Mouse (Mus musculus) kidney, adult 2 months (tissue): ENCODE measurements around the gene Aacs. TPM values are rescaled to one million over a fixed set of nuclear protein-coding genes. Genes with fewer than 3 reads are reported as not detected.

ENCODE experiments used
- DNase-seq: peaks from one replicate; pipeline ENCODE4 v3.0.0; 2021
- H3K27ac ChIP-seq: fragments of 200-500 bp; 2 replicates; pipeline ENCODE4 v1.5.1; 2012; ENCODE audit warnings: low read depth, low read length, control low read depth, inconsistent platforms; ENCODE audit not compliant: insufficient read depth
- H3K27me3 ChIP-seq: fragments of 200-500 bp; replicated peaks from 2 replicates; pipeline ENCODE4 v1.6.1; 2012; ENCODE audit warnings: mild to moderate bottlenecking, moderate library complexity, low read length, inconsistent platforms; ENCODE audit not compliant: control insufficient read depth, insufficient read depth
- H3K36me3 ChIP-seq: fragments of 200-500 bp; 2 replicates; pipeline ENCODE4 v1.6.1; 2012; ENCODE audit warnings: mild to moderate bottlenecking, moderate library complexity, low read length, inconsistent platforms; ENCODE audit not compliant: control insufficient read depth, insufficient read depth
- H3K4me1 ChIP-seq: fragments of 200-500 bp; 2 replicates; pipeline ENCODE4 v1.6.1; 2011; ENCODE audit warnings: low read length; ENCODE audit not compliant: control insufficient read depth, insufficient read depth
- H3K4me3 ChIP-seq: fragments of 200-500 bp; 2 replicates; pipeline ENCODE4 v1.5.1; 2011; ENCODE audit warnings: mild to moderate bottlenecking, low read depth, low read length, control low read depth; ENCODE audit not compliant: insufficient read depth
- CTCF ChIP-seq: fragments of 200-500 bp; conservative IDR thresholded peaks from 2 replicates; pipeline ENCODE4 v1.5.1; 2011; ENCODE audit warnings: low read depth, mild to moderate bottlenecking, control low read depth, low read length, moderate library complexity, mixed read lengths; ENCODE audit not compliant: insufficient read depth, insufficient read length
- POLR2A ChIP-seq: fragments of 200-500 bp; IDR thresholded peaks from one replicate; pipeline ENCODE4 v1.6.1; 2011; ENCODE audit warnings: low read depth, low read length, control low read depth
- WGBS: fragments of 180-500 bp; shearing (Covaris S2); methylation state at CpG from one replicate; pipeline ENCODE4 v1.1.7; 2018; 5-methylcytosine and 5-hydroxymethylcytosine counted together
- polyA plus RNA-seq: library from polyadenylated mRNA; depleted of rRNA; stranded (reverse); fragments of >200 nt; gene quantifications from 2 replicates; pipeline ENCODE4 v1.2.3, GENCODE M21; 2012; rRNA removed

The Aacs gene
- polyA plus RNA-seq, 1 experiment = 102 TPM

DNA sequence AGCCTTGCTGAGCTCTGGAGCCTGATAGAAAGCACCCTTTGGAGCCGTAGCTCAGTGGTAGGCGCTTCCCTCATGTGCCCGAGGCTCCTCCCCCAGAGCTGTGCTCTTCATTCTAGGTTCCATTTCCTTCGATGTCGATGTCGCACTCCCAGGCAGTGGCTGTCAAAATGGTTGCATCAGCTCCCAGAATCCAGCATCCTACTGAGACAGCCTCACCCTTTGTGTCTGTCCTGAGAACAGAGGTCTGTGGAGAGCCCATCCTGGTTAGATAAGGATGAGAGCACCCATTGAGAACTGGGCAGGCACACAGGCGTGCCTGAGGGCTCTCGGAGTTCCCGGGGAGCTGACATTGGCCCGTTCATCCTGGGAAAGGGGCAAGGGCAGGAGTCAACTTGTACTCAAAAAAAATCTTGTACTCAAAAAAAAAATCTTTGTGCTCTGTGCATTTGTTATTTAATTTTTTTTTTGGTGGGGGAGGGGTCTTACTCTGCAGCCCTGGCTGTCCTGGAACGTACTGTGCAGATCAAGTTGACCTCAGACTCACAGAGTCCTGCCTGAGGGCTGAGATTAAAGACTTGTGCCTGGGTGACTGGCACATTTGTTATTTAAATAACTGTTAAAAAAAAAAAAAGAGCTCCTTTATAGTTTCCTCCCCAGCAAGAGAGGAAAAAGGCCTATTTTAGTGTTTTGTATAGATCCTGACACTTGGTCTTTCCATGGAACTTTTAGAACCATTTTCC is 74.3 kb downstream of the Aacs start:
- TF ChIP-seq CTCF (no peak), POLR2A (no peak)
- Histone ChIP-seq H3K4me3 (no peak overlapping the region), H3K36me3 (no peaks in the 10 kb centered on the region), H3K4me1 (no peaks in the 10 kb centered on the region), H3K27ac (no peak overlapping the region), H3K27me3 (no peaks in the 10 kb centered on the region)
- WGBS = 36% methylated on average over 11 of the region's 11 CpGs
- no peak for DNase-seq

GRCm38 (mm10) chr5:125555732-125556131 is 80.1 kb downstream of the Aacs start:
- no peak overlapping the region for H3K27ac ChIP-seq
- no peaks in the 10 kb centered on the region for H3K4me1 ChIP-seq
- no peaks in the 10 kb centered on the region for H3K36me3 ChIP-seq
- WGBS = 62% methylated on average over 5 of the region's 5 CpGs
- no peaks in the 10 kb centered on the region for H3K27me3 ChIP-seq
- H3K4me3 ChIP-seq = no peak overlapping the region
- TF ChIP-seq POLR2A = no peak
- TF ChIP-seq CTCF = no peak
- no peak for DNase-seq

DNA sequence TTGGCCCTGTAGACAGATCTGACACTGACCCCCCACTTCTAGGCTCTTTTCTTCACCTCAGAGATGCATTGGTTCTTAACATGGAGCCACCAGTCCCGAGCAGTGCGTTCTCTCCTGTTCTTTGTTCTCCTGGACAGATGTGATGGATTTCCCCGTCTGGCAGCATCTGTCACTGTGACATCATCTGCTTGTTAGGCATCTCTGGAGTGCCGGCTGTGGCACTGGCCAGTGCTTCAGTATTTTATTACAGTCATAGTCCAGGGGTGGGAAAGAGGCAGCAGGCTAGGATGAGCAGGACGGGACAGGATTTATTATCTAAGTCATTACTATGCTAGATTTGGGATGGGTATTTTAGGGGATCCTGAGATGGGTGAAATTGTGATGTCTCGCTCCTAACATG is 87.9 kb downstream of the Aacs start:
- Histone ChIP-seq H3K27me3 (no peaks in the 10 kb centered on the region), H3K4me3 (no peak overlapping the region), H3K27ac (no peak overlapping the region), H3K36me3 (no peaks in the 10 kb centered on the region), H3K4me1 (no peaks in the 10 kb centered on the region)
- 29% methylated on average over 6 of the region's 6 CpGs for WGBS
- no peak for DNase-seq
- TF ChIP-seq POLR2A (no peak), CTCF (no peak)

DNA sequence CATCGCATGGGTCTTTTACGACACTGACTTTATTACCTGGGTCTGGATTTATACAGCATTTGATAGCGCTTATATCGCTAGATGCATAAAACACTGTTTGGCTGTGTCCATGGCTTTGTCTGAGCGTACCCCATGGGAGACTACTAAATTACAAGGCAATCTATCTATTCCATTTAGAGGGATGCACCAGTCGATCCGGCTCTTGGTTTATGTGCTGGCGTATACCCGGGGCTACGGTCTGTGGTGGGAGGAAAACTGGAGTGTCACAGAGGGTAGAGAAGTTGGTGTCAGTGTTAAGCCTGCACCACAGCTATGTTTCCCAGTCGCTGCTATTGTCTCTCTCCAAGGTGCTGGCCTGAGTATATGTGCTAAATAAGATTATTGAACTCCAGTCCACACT is 90.1 kb downstream of the Aacs start:
- TF ChIP-seq CTCF (no peak), POLR2A (no peak)
- no peak for DNase-seq
- no peaks in the 10 kb centered on the region for H3K36me3 ChIP-seq
- no peak overlapping the region for H3K4me3 ChIP-seq
- WGBS = 35% methylated on average over 11 of the region's 11 CpGs
- no peaks in the 10 kb centered on the region for H3K4me1 ChIP-seq
- H3K27me3 ChIP-seq = no peaks in the 10 kb centered on the region
- no peak overlapping the region for H3K27ac ChIP-seq

Other genes starting within 250 kb of the Aacs start
- 35.5 and 42.8 TPM in 2 replicates for gene Scarb1, start 134.7 kb upstream of the Aacs start, polyA plus RNA-seq
- 0.33 and 0.58 TPM in 2 replicates for gene Gm10382, start 86.5 kb upstream of the Aacs start, polyA plus RNA-seq
- 1,123 and 1,352 TPM in 2 replicates for gene Ubc, start 85.6 kb upstream of the Aacs start, polyA plus RNA-seq
- 10.8 and 16.4 TPM in 2 replicates for gene Dhx37, start 41.7 kb upstream of the Aacs start, polyA plus RNA-seq
- 12.1 and 13.0 TPM in 2 replicates for gene Bri3bp, start 34.2 kb upstream of the Aacs start, polyA plus RNA-seq
- 0.01 TPM in 1 of 2 replicates, not detected in the other for gene Tmem132b, start 56.0 kb downstream of the Aacs start, polyA plus RNA-seq